In the genomic region with DNA sequence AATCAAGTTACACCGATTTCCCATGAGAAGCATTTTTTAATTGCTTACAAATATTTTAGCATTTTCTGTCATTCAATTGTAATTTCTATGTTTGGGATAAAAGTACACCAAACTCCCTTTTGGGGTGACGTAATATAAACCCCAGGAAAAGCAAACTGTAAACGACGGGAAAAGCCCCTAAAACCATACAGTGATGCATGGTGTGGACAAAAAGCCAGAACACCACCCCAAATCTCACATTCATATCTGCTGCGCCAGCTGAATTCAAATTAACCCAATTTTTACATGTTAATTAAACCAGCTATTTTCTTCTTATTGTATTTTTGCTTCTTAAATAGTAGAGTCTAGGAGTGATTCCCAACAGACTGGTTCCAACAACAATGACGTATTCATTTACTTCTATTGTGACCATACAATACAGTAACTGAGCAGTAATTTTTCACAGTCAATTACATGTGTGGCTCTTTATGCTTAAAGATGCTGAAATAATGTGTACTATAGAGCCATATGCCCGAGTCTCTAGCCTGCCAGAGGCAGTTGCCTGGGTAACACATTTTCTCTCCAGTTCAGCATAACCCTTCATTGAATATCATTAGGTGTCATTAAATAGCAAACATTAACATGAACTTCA, we compare ENCODE assay signal across 22 mouse cellular contexts. TPM values are rescaled to one million over a fixed set of nuclear protein-coding genes. Genes with fewer than 3 reads are reported as not detected.
DNase-seq lines count a peak whose midpoint lies in the region; ATAC-seq and TF ChIP-seq lines count a peak whose summit lies in the region.
"Had no signal": no experiment of that assay in that cellular context is flagged by ENCODE, and none has a peak within 500 bp of the region (broad histone marks: within the 10 kb centered on the region; RNA-seq: fewer than 3 reads in every experiment).

No protein-coding gene starts in this region.

- H3K9ac ChIP-seq in embryonic facial prominence, embryonic 11.5 days (replicated peaks; ENCODE audit: low read length): no peak overlapping the region
- H3K9ac ChIP-seq in forebrain, embryonic 15.5 days (replicated peaks): no peak overlapping the region
- no peak overlapping the region for H3K9ac ChIP-seq in hindbrain, embryonic 15.5 days
- H3K9ac ChIP-seq in midbrain, postnatal 0 days (replicated peaks; ENCODE audit: low read length, poor library complexity, severe bottlenecking): no peak overlapping the region
- H3K9ac ChIP-seq: heart, embryonic 13.5 days had no signal

- peak; percentile 46; the same call in 1 of the 2 replicates for ATAC-seq in embryonic facial prominence, embryonic 11.5 days (replicated peaks; ENCODE audit: insufficient number of reproducible peaks, low FRiP score, low TSS enrichment, low read depth)
- ATAC-seq in forebrain, embryonic 15.5 days (replicated peaks): peak; percentile 92
- peak; percentile 38; the same call in 1 of the 2 replicates for ATAC-seq in hindbrain, embryonic 15.5 days (ENCODE audit: low FRiP score, low read depth)
- no peak for ATAC-seq in midbrain, postnatal 0 days (ENCODE audit: low FRiP score)
- ATAC-seq in erythroblast, adult 5-6 weeks (replicated peaks; ENCODE audit: low FRiP score, poor library complexity, severe bottlenecking): no peak
- ATAC-seq: CD4-positive, CD25-positive, alpha-beta regulatory T cell, adult 4 months; intestine, embryonic 16.5 days had no signal

- no peaks in the 10 kb centered on the region for H3K27me3 ChIP-seq in embryonic facial prominence, embryonic 11.5 days (ENCODE audit: control insufficient read depth, insufficient read depth, low read length)
- H3K27me3 ChIP-seq in embryonic facial prominence, embryonic 10.5 days (replicated peaks; ENCODE audit: low read depth, poor library complexity, severe bottlenecking): no peaks in the 10 kb centered on the region
- H3K27me3 ChIP-seq in forebrain, embryonic 15.5 days: no peaks in the 10 kb centered on the region
- 0 out of 2 replicates have a peak, but pooled peaks cover 4% of the 10 kb centered on the region for H3K27me3 ChIP-seq in hindbrain, embryonic 15.5 days
- no peaks in the 10 kb centered on the region for H3K27me3 ChIP-seq in midbrain, postnatal 0 days (ENCODE audit: insufficient read depth, low read length)
- H3K27me3 ChIP-seq: heart, embryonic 13.5 days had no signal

- no peak for TF ChIP-seq CTCF in midbrain, postnatal 0 days (IDR thresholded peaks at IDR 0.05)

- H3K4me3 ChIP-seq in embryonic facial prominence, embryonic 11.5 days (ENCODE audit: low read depth, low read length): no peak overlapping the region
- H3K4me3 ChIP-seq in embryonic facial prominence, embryonic 10.5 days: no peak overlapping the region
- H3K4me3 ChIP-seq in forebrain, embryonic 15.5 days: no peak overlapping the region
- no peak overlapping the region for H3K4me3 ChIP-seq in hindbrain, embryonic 15.5 days
- H3K4me3 ChIP-seq in midbrain, postnatal 0 days (ENCODE audit: low read depth, low read length): no peak overlapping the region
- H3K4me3 ChIP-seq: heart, embryonic 13.5 days had no signal

- H3K36me3 ChIP-seq in embryonic facial prominence, embryonic 11.5 days (replicated peaks; ENCODE audit: control insufficient read depth, insufficient read depth, low read depth, low read length): no peaks in the 10 kb centered on the region
- peaks cover 12% of the 10 kb centered on the region; the same call in 1 of the 2 replicates for H3K36me3 ChIP-seq in embryonic facial prominence, embryonic 10.5 days (replicated peaks)
- H3K36me3 ChIP-seq in forebrain, embryonic 15.5 days: no peaks in the 10 kb centered on the region
- no peaks in the 10 kb centered on the region for H3K36me3 ChIP-seq in hindbrain, embryonic 15.5 days
- H3K36me3 ChIP-seq in midbrain, postnatal 0 days (ENCODE audit: insufficient read depth, low read length): no peaks in the 10 kb centered on the region
- H3K36me3 ChIP-seq: heart, embryonic 13.5 days had no signal

- H3K4me2 ChIP-seq in embryonic facial prominence, embryonic 11.5 days (ENCODE audit: low read depth, low read length): no peak overlapping the region
- H3K4me2 ChIP-seq in forebrain, embryonic 15.5 days (replicated peaks): peak overlapping the region; percentile 29; the same call in 1 of the 2 replicates
- no peak overlapping the region for H3K4me2 ChIP-seq in hindbrain, embryonic 15.5 days
- H3K4me2 ChIP-seq in midbrain, postnatal 0 days (ENCODE audit: low read depth, low read length, poor library complexity, severe bottlenecking): no peak overlapping the region
- H3K4me2 ChIP-seq: heart, embryonic 13.5 days had no signal

- WGBS in embryonic facial prominence, embryonic 11.5 days: 77% methylated on average over 7 of the region's 7 CpGs
- WGBS in embryonic facial prominence, embryonic 10.5 days: 79% methylated on average over 7 of the region's 7 CpGs
- 11% methylated on average over 7 of the region's 7 CpGs for WGBS in forebrain, embryonic 15.5 days
- 26% methylated on average over 7 of the region's 7 CpGs for WGBS in hindbrain, embryonic 15.5 days
- WGBS in midbrain, postnatal 0 days: 49% methylated on average over 7 of the region's 7 CpGs

- H3K27ac ChIP-seq in embryonic facial prominence, embryonic 11.5 days (replicated peaks; ENCODE audit: low read depth, low read length): no peak overlapping the region
- H3K27ac ChIP-seq in embryonic facial prominence, embryonic 10.5 days (replicated peaks): no peak overlapping the region
- H3K27ac ChIP-seq in forebrain, embryonic 15.5 days (replicated peaks): peak overlapping the region; percentile 80
- H3K27ac ChIP-seq in hindbrain, embryonic 15.5 days (replicated peaks): no peak overlapping the region
- H3K27ac ChIP-seq in midbrain, postnatal 0 days (ENCODE audit: low read depth, low read length): no peak overlapping the region
- H3K27ac ChIP-seq: heart, embryonic 13.5 days had no signal

- H3K4me1 ChIP-seq in embryonic facial prominence, embryonic 11.5 days (ENCODE audit: control insufficient read depth, insufficient read depth, low read length): no peaks in the 10 kb centered on the region; the same call in 1 of the 2 replicates
- peaks cover 40% of the 10 kb centered on the region for H3K4me1 ChIP-seq in embryonic facial prominence, embryonic 10.5 days
- H3K4me1 ChIP-seq in forebrain, embryonic 15.5 days: peaks cover 50% of the 10 kb centered on the region
- H3K4me1 ChIP-seq in hindbrain, embryonic 15.5 days (replicated peaks): peaks cover 25% of the 10 kb centered on the region
- no peaks in the 10 kb centered on the region for H3K4me1 ChIP-seq in midbrain, postnatal 0 days (ENCODE audit: insufficient read depth, low read length)

- H3K9me3 ChIP-seq in embryonic facial prominence, embryonic 11.5 days (replicated peaks; ENCODE audit: control insufficient read depth, low read length): no peaks in the 10 kb centered on the region
- no peaks in the 10 kb centered on the region for H3K9me3 ChIP-seq in embryonic facial prominence, embryonic 10.5 days
- H3K9me3 ChIP-seq in forebrain, embryonic 15.5 days: no peaks in the 10 kb centered on the region
- H3K9me3 ChIP-seq in hindbrain, embryonic 15.5 days: no peaks in the 10 kb centered on the region
- no peaks in the 10 kb centered on the region for H3K9me3 ChIP-seq in midbrain, postnatal 0 days (ENCODE audit: low read length)
- H3K9me3 ChIP-seq: G1E; heart, embryonic 13.5 days had no signal

- DNase-seq in embryonic facial prominence, embryonic 11.5 days (ENCODE audit: low spot score): no peak
- DNase-seq in embryonic facial prominence, embryonic 10.5 days (ENCODE audit: low spot score): no peak
- DNase-seq in midbrain, postnatal 0 days (ENCODE audit: low spot score): peak; percentile 64
- DNase-seq in kidney, adult 18-20 months: no peak
- no peak for DNase-seq in yolk sac, embryonic 10.5 days (ENCODE audit: low spot score)
- DNase-seq: cerebellum, adult 9-11 months; heart, postnatal 36 days; kidney, postnatal 4 days; layer of hippocampus, postnatal 36 days; left cerebral cortex, postnatal 4 days; lung, adult 2 months; lung, postnatal 36 days; right cerebral cortex, adult 18-20 months; spleen, adult 18-20 months; thymus, adult 18-20 months had no signal

RNA-seq across cellular contexts. Expression of a gene that starts 53.9 kb away (rescaled TPM):
- 42.5 and 42.8 TPM in 2 replicates for polyA plus RNA-seq in embryonic facial prominence, embryonic 11.5 days (2014; fragmentation: Nextera tagmentation; extraction: Ambion mirVana)
- 55.2 and 57.2 TPM in 2 replicates for polyA plus RNA-seq in embryonic facial prominence, embryonic 10.5 days (2016; fragmentation: Nextera tagmentation; extraction: Ambion mirVana)
- polyA plus RNA-seq in forebrain, embryonic 15.5 days (2015; fragmentation: Nextera tagmentation; extraction: Ambion mirVana): 9.9 and 11.6 TPM in 2 replicates
- polyA plus RNA-seq in hindbrain, embryonic 15.5 days (2015; fragmentation: Nextera tagmentation; extraction: Ambion mirVana): 5.3 and 5.8 TPM in 2 replicates
- 2.4 and 4.0 TPM in 2 replicates for total RNA-seq in midbrain, postnatal 0 days (2014; rRNA removed)
- polyA plus RNA-seq in midbrain, postnatal 0 days (2015; fragmentation: Nextera tagmentation; extraction: Ambion mirVana): 2.1 and 2.7 TPM in 2 replicates
- total RNA-seq in erythroblast, adult 5-6 weeks (2015; ENCODE audit: low replicate concordance): 2.9 and 4.8 TPM in 2 replicates
- 3.4 and 3.8 TPM in 2 replicates for total RNA-seq in erythroblast, adult 5-6 weeks (2017; ENCODE audit: low replicate concordance)

Comparison
In these comparisons a context has a peak if more than half of its experiments do, and no peak if none do; other contexts are left out.
1. ATAC-seq: peak in embryonic facial prominence, embryonic 11.5 days (single experiment), forebrain, embryonic 15.5 days (single experiment) and hindbrain, embryonic 15.5 days (single experiment); none in midbrain, postnatal 0 days (single experiment) and erythroblast, adult 5-6 weeks (single experiment).